Mouse (Mus musculus) limb, embryonic 12.5 days (tissue): ENCODE data around the gene Ltbp3. TPM values are rescaled to one million over a fixed set of nuclear protein-coding genes. Genes with fewer than 3 reads are reported as not detected.

Experiments used
- ATAC-seq: fragments of 200-750 bp; cut with Nextera tagmentation; 2 replicates; pipeline ENCODE4 v1.8.0; 2017; ENCODE audit warnings: low read depth, moderate TSS enrichment; ENCODE audit not compliant: insufficient number of reproducible peaks, insufficient read depth, low FRiP score, low TSS enrichment
- H3K27ac ChIP-seq: fragments of 300-500 bp; sonication (generic); 2 replicates; pipeline ENCODE4 v1.5.1; 2016; ENCODE audit warnings: mild to moderate bottlenecking, moderate library complexity
- H3K27me3 ChIP-seq: fragments of 300-500 bp; sonication (generic); 2 replicates; pipeline ENCODE4 v1.6.1; 2016; ENCODE audit warnings: mild to moderate bottlenecking, moderate library complexity
- H3K36me3 ChIP-seq: fragments of 300-500 bp; sonication (generic); 2 replicates; pipeline ENCODE4 v1.6.1; 2016; ENCODE audit warnings: mild to moderate bottlenecking, moderate library complexity
- H3K4me1 ChIP-seq: fragments of 300-500 bp; sonication (generic); replicated peaks from 2 replicates; pipeline ENCODE4 v1.6.1; 2016
- H3K4me2 ChIP-seq: fragments of 300-500 bp; sonication (generic); 2 replicates; pipeline ENCODE4 v1.6.1; 2016; ENCODE audit warnings: mild to moderate bottlenecking, moderate library complexity
- H3K4me3 ChIP-seq: fragments of 300-500 bp; sonication (generic); replicated peaks from 2 replicates; pipeline ENCODE4 v1.5.1; 2016; ENCODE audit warnings: mild to moderate bottlenecking
- H3K9ac ChIP-seq: fragments of 300-500 bp; sonication (generic); replicated peaks from 2 replicates; pipeline ENCODE4 v1.6.1; 2016; ENCODE audit warnings: mild to moderate bottlenecking, moderate library complexity
- H3K9me3 ChIP-seq: fragments of 300-500 bp; sonication (generic); 2 replicates; pipeline ENCODE4 v1.6.1; 2016; ENCODE audit warnings: mild to moderate bottlenecking, moderate library complexity
- WGBS: fragments of 180-500 bp; shearing (Covaris S2); methylation state at CpG from one replicate; pipeline ENCODE4 v1.1.7; 2016; 5-methylcytosine and 5-hydroxymethylcytosine counted together
- polyA plus RNA-seq: library from polyadenylated mRNA; unstranded; fragments of >200 nt; fragmentation: Nextera tagmentation; extraction: Ambion mirVana; gene quantifications from 2 replicates; pipeline ENCODE4 v1.2.1, GENCODE M21; 2016

Ltbp3 gene
- polyA plus RNA-seq, 1 experiment from 2014 or later = 17.0 TPM

- Histone ChIP-seq H3K9me3 (no peaks in the 10 kb centered on the region), H3K36me3 (peaks cover 7% of the 10 kb centered on the region), H3K27ac (no peak overlapping the region), H3K9ac (no peak overlapping the region), H3K4me2 (no peak overlapping the region), H3K4me3 (no peak overlapping the region), H3K4me1 (peaks cover 16% of the 10 kb centered on the region), H3K27me3 (peaks cover 21% of the 10 kb centered on the region)
- no peak for ATAC-seq
- WGBS = 78% methylated on average over 9 of the region's 9 CpGs
Observed at GRCm38 (mm10) chr19:5734325-5734724, 6.4 kb upstream of the Ltbp3 start.

DNA sequence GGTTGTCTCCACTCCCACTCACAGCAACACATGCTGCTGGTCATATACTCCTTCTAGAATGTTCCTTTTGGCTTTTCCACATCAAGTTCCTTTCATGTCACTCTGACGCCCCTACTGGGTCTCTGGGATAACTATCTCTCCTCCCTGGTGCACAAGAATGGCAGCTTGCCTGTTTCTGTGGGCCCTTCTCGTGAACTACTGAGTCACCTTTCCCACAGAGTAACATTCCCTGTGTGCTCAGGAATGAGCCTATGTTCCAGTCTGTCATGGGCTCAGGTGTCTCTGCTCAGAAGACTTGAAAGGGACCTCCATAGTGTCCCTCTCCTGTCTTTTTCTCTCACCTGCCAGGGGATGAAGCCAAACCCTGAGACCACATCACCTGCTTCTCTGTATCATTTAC is 1.3 kb upstream of the Ltbp3 start:
- 44% methylated on average over 2 of the region's 2 CpGs for WGBS
- no peaks in the 10 kb centered on the region for H3K9me3 ChIP-seq
- peaks cover 44% of the 10 kb centered on the region for H3K27me3 ChIP-seq
- H3K4me3 ChIP-seq = no peak overlapping the region
- no peak overlapping the region for H3K9ac ChIP-seq
- peaks cover 30% of the 10 kb centered on the region for H3K4me1 ChIP-seq
- H3K4me2 ChIP-seq = 0 out of 2 replicates have a peak overlapping the region, but pooled peaks have one; percentile 96
- ATAC-seq = no peak
- H3K36me3 ChIP-seq = no peaks in the 10 kb centered on the region
- H3K27ac ChIP-seq = no peak overlapping the region

GRCm38 (mm10) chr19:5741641-5742240 is 1.0 kb downstream of the Ltbp3 start:
- 1% methylated on average over 51 of the region's 55 CpGs for WGBS

DNA sequence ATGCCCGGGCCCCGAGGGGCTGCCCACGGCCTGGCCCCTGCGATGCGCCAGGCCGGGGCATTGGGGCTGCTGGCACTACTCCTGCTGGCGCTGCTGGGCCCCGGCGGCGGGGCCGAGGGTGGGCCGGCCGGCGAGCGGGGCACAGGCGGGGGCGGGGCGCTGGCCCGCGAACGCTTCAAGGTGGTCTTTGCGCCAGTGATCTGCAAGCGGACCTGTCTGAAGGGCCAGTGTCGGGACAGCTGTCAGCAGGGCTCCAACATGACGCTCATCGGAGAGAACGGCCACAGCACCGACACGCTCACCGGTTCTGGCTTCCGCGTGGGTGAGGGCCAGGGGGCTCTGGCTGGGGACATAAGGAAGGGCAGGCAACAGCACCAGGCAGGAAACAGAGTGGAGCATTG is 1.5 kb downstream of the Ltbp3 start:
- peak; percentile 28; the same call in 1 of the 2 replicates for ATAC-seq
- H3K9ac ChIP-seq = peak overlapping the region; percentile 92
- H3K4me2 ChIP-seq = peak overlapping the region; percentile 96
- no peaks in the 10 kb centered on the region for H3K9me3 ChIP-seq
- peak overlapping the region; percentile 73 for H3K4me3 ChIP-seq
- H3K27ac ChIP-seq = peak overlapping the region; percentile 95
- H3K36me3 ChIP-seq = no peaks in the 10 kb centered on the region
- H3K27me3 ChIP-seq = peaks cover 64% of the 10 kb centered on the region
- WGBS = under 1% methylated on average over 32 of the region's 32 CpGs
- peaks cover 50% of the 10 kb centered on the region for H3K4me1 ChIP-seq

More at GRCm38 (mm10) chr19:5741641-5742240, 1.0 kb downstream of the Ltbp3 start:
- peak overlapping the region; percentile 96 for H3K4me2 ChIP-seq
- peak; percentile 44; the same call in 1 of the 2 replicates for ATAC-seq
- no peaks in the 10 kb centered on the region for H3K36me3 ChIP-seq
- H3K4me1 ChIP-seq = peaks cover 48% of the 10 kb centered on the region
- peak overlapping the region; percentile 95 for H3K27ac ChIP-seq
- peak overlapping the region; percentile 92 for H3K9ac ChIP-seq
- peak overlapping the region; percentile 73 for H3K4me3 ChIP-seq
- no peaks in the 10 kb centered on the region for H3K9me3 ChIP-seq
- H3K27me3 ChIP-seq = peaks cover 60% of the 10 kb centered on the region

- peaks cover 50% of the 10 kb centered on the region for H3K4me1 ChIP-seq
- H3K27ac ChIP-seq = no peak overlapping the region
- WGBS = 69% methylated on average over 5 of the region's 5 CpGs
- no peaks in the 10 kb centered on the region for H3K36me3 ChIP-seq
- no peak overlapping the region for H3K9ac ChIP-seq
- peaks cover 68% of the 10 kb centered on the region for H3K27me3 ChIP-seq
- ATAC-seq = no peak
- no peaks in the 10 kb centered on the region for H3K9me3 ChIP-seq
- H3K4me3 ChIP-seq = peak overlapping the region; percentile 73; the same call in 1 of the 2 replicates
- H3K4me2 ChIP-seq = peak overlapping the region; percentile 96
Observed at GRCm38 (mm10) chr19:5743576-5743975, 2.9 kb downstream of the Ltbp3 start.

DNA sequence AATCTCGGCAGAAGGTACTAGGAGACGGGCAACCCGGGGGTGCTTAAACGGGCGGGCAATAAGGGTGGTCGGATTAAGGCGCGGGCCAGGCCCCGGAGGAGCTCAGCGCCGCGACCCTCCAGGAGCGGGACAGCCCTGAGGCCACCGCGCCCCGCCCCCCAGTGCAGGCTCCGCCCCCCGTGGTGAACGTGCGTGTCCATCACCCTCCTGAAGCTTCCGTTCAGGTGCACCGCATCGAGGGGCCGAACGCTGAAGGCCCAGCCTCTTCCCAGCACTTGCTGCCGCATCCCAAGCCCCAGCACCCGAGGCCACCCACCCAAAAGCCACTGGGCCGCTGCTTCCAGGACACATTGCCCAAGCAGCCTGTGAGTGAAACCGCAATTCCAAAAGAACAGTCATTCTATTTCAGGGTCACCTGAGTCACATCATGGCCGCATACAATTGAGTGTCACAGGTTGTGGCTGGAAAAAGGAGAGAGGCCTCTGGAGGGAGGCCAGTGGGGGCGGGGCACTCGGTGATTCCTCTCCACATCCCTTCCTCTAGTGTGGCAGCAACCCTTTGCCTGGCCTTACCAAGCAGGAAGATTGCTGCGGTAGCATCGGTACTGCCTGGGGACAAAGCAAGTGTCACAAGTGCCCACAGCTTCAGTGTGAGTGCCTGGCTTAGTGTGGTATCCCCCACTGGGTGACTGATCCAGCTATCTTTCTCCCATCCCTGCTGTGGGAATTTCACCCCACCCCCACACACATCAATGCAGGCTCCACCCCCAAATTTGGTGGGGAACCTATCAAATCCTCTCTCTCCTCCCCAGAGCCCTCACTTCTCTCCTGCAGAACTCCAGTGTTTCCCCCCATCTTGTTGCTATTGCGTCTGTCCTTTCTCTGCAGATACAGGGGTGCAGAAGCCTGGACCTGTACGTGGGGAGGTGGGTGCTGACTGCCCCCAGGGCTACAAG is 5.3 kb downstream of the Ltbp3 start:
- H3K36me3 ChIP-seq = no peaks in the 10 kb centered on the region
- no peaks in the 10 kb centered on the region for H3K9me3 ChIP-seq
- ATAC-seq = no peak
- H3K4me2 ChIP-seq = peak overlapping the region; percentile 64
- H3K27ac ChIP-seq = peak overlapping the region; percentile 35; the same call in 1 of the 2 replicates
- peak overlapping the region; percentile 50; the same call in 1 of the 2 replicates for H3K9ac ChIP-seq
- WGBS = 6% methylated on average over 36 of the region's 36 CpGs
- H3K4me3 ChIP-seq = peak overlapping the region; percentile 32
- H3K4me1 ChIP-seq = peaks cover 45% of the 10 kb centered on the region
- H3K27me3 ChIP-seq = peaks cover 75% of the 10 kb centered on the region

- H3K9ac ChIP-seq = no peak overlapping the region
- H3K27ac ChIP-seq = no peak overlapping the region
- H3K4me3 ChIP-seq = no peak overlapping the region
- H3K27me3 ChIP-seq = peaks cover 84% of the 10 kb centered on the region
- no peak for ATAC-seq
- no peaks in the 10 kb centered on the region for H3K9me3 ChIP-seq
- WGBS = 42% methylated on average over 12 of the region's 12 CpGs
- no peaks in the 10 kb centered on the region for H3K36me3 ChIP-seq
- no peak overlapping the region for H3K4me2 ChIP-seq
- H3K4me1 ChIP-seq = peaks cover 49% of the 10 kb centered on the region
Observed at GRCm38 (mm10) chr19:5746907-5747363, 6.2 kb downstream of the Ltbp3 start.

- Histone ChIP-seq H3K36me3 (peaks cover 10% of the 10 kb centered on the region; the same call in 1 of the 2 replicates), H3K4me2 (no peak overlapping the region), H3K4me1 (peaks cover 34% of the 10 kb centered on the region), H3K4me3 (no peak overlapping the region), H3K9ac (no peak overlapping the region), H3K9me3 (no peaks in the 10 kb centered on the region), H3K27ac (no peak overlapping the region), H3K27me3 (peaks cover 94% of the 10 kb centered on the region)
- no peak for ATAC-seq
- 84% methylated on average over 6 of the region's 6 CpGs for WGBS
Observed at GRCm38 (mm10) chr19:5749476-5749875, 8.8 kb downstream of the Ltbp3 start.

DNA sequence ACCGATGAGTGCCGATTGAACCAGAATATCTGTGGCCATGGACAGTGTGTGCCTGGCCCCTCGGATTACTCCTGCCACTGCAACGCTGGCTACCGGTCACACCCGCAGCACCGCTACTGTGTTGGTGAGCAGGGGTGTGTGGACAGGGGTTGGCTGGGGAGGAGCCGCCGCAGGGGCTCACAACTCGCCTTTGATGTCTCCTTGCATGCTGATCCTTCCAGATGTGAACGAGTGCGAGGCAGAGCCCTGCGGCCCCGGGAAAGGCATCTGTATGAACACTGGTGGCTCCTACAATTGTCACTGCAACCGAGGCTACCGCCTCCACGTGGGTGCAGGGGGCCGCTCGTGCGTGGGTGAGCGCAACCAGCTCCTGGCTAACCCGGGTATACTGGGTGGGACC is 10.2 kb downstream of the Ltbp3 start:
- H3K4me2 ChIP-seq = peak overlapping the region; percentile 39
- no peak for ATAC-seq
- no peak overlapping the region for H3K9ac ChIP-seq
- H3K27me3 ChIP-seq = peaks cover 94% of the 10 kb centered on the region
- peaks cover 24% of the 10 kb centered on the region for H3K4me1 ChIP-seq
- no peaks in the 10 kb centered on the region for H3K9me3 ChIP-seq
- peaks cover 19% of the 10 kb centered on the region; the same call in 1 of the 2 replicates for H3K36me3 ChIP-seq
- H3K4me3 ChIP-seq = no peak overlapping the region; the same call in 1 of the 2 replicates
- WGBS = 4% methylated on average over 22 of the region's 22 CpGs
- no peak overlapping the region for H3K27ac ChIP-seq

GRCm38 (mm10) chr19:5751742-5752141 is 11.0 kb downstream of the Ltbp3 start:
- Histone ChIP-seq H3K27ac (no peak overlapping the region), H3K4me3 (no peak overlapping the region; the same call in 1 of the 2 replicates), H3K4me1 (peaks cover 22% of the 10 kb centered on the region), H3K36me3 (peaks cover 21% of the 10 kb centered on the region; the same call in 1 of the 2 replicates), H3K9ac (0 out of 2 replicates have a peak overlapping the region, but pooled peaks have one; percentile 0), H3K9me3 (no peaks in the 10 kb centered on the region), H3K27me3 (peaks cover 94% of the 10 kb centered on the region), H3K4me2 (peak overlapping the region; percentile 39)
- 7% methylated on average over 20 of the region's 20 CpGs for WGBS
- no peak for ATAC-seq
